Mouse (Mus musculus) heart, embryonic 16.5 days (tissue): ENCODE data around the gene Osbpl8. TPM values are rescaled to one million over a fixed set of nuclear protein-coding genes. Genes with fewer than 3 reads are reported as not detected.
"Not testable (repeated sequence)": the region's sequence is repeated elsewhere in the genome, so short reads cannot be mapped to it uniquely, and the experiment has no call there.

Experiments
- ATAC-seq: fragments of 200-750 bp; cut with Nextera tagmentation; replicated peaks from 2 replicates; pipeline ENCODE4 v1.8.0; 2017; ENCODE audit warnings: moderate number of reproducible peaks; ENCODE audit not compliant: insufficient read depth, low FRiP score; ENCODE audit errors: extremely low read depth
- H3K27ac ChIP-seq: fragments of 300-500 bp; sonication (generic); 2 replicates; pipeline ENCODE4 v1.5.1; 2014; ENCODE audit warnings: mild to moderate bottlenecking, low read length, control low read depth, moderate library complexity
- H3K27me3 ChIP-seq: fragments of 300-500 bp; sonication (generic); 2 replicates; pipeline ENCODE4 v1.6.1; 2014; ENCODE audit warnings: low read length, mixed read lengths; ENCODE audit not compliant: control insufficient read depth, insufficient read depth
- H3K36me3 ChIP-seq: fragments of 300-500 bp; sonication (generic); 2 replicates; pipeline ENCODE4 v1.6.1; 2014; ENCODE audit not compliant: control insufficient read depth, insufficient read depth
- H3K4me1 ChIP-seq: fragments of 300-500 bp; sonication (generic); 2 replicates; pipeline ENCODE4 v1.6.1; 2014; ENCODE audit warnings: low read length, mixed read lengths; ENCODE audit not compliant: control insufficient read depth, insufficient read depth
- H3K4me2 ChIP-seq: fragments of 300-500 bp; sonication (generic); 2 replicates; pipeline ENCODE4 v1.6.1; 2014; ENCODE audit warnings: low read depth, mild to moderate bottlenecking, control low read depth, low read length
- H3K4me3 ChIP-seq: fragments of 300-500 bp; sonication (generic); 2 replicates; pipeline ENCODE4 v1.5.1; 2014; ENCODE audit warnings: mild to moderate bottlenecking, control low read depth, low read length
- H3K9ac ChIP-seq: fragments of 300-500 bp; sonication (generic); 2 replicates; pipeline ENCODE4 v1.6.1; 2014; ENCODE audit warnings: low read length, control low read depth
- H3K9me3 ChIP-seq: fragments of 300-500 bp; sonication (generic); replicated peaks from 2 replicates; pipeline ENCODE4 v1.6.1; 2016; ENCODE audit warnings: low read length; ENCODE audit not compliant: control insufficient read depth
- WGBS: fragments of 180-500 bp; shearing (Covaris S2); extraction: QIAGEN DNeasy Blood & Tissue Kit; methylation state at CpG from one replicate; pipeline ENCODE4 v1.1.7; 2014; 5-methylcytosine and 5-hydroxymethylcytosine counted together
- polyA plus RNA-seq: library from polyadenylated mRNA; unstranded; fragments of >200 nt; fragmentation: Nextera tagmentation; extraction: Ambion mirVana; gene quantifications from 2 replicates; pipeline ENCODE4 v1.2.1, GENCODE M21; 2015

The Osbpl8 gene
- polyA plus RNA-seq, 1 experiment from 2014 or later: 28.8 TPM

- ATAC-seq: no peak
- no peak overlapping the region for H3K9ac ChIP-seq
- peaks cover 41% of the 10 kb centered on the region for H3K4me1 ChIP-seq
- peak overlapping the region; percentile 40; the same call in 1 of the 2 replicates for H3K27ac ChIP-seq
- H3K27me3 ChIP-seq: no peaks in the 10 kb centered on the region
- WGBS: 55% methylated on average over 4 of the region's 4 CpGs
- H3K4me2 ChIP-seq: no peak overlapping the region
- no peak overlapping the region for H3K4me3 ChIP-seq
- no peaks in the 10 kb centered on the region for H3K36me3 ChIP-seq
- H3K9me3 ChIP-seq: no peaks in the 10 kb centered on the region
Measured at GRCm38 (mm10) chr10:111189022-111189555, 24.5 kb downstream of the Osbpl8 start.

GRCm38 (mm10) chr10:111190110-111190795 is 25.7 kb downstream of the Osbpl8 start:
- 83% methylated on average over 6 of the region's 6 CpGs for WGBS
- H3K4me3 ChIP-seq: no peak overlapping the region

GRCm38 (mm10) chr10:111193536-111193935 is 29.0 kb downstream of the Osbpl8 start:
- Histone ChIP-seq H3K27ac (no peak overlapping the region), H3K9me3 (no peaks in the 10 kb centered on the region), H3K4me3 (no peak overlapping the region), H3K36me3 (peaks cover 6% of the 10 kb centered on the region; the same call in 1 of the 2 replicates), H3K27me3 (no peaks in the 10 kb centered on the region), H3K4me2 (no peak overlapping the region), H3K9ac (no peak overlapping the region), H3K4me1 (peaks cover 22% of the 10 kb centered on the region)
- WGBS: 68% methylated on average over 4 of the region's 4 CpGs
- no peak for ATAC-seq

More at GRCm38 (mm10) chr10:111190110-111190795, 25.7 kb downstream of the Osbpl8 start:
- no peak overlapping the region for H3K9ac ChIP-seq
- H3K4me1 ChIP-seq: peaks cover 31% of the 10 kb centered on the region
- no peak overlapping the region for H3K4me2 ChIP-seq
- no peaks in the 10 kb centered on the region for H3K9me3 ChIP-seq
- H3K36me3 ChIP-seq: no peaks in the 10 kb centered on the region
- H3K27ac ChIP-seq: no peak overlapping the region
- no peaks in the 10 kb centered on the region for H3K27me3 ChIP-seq
- no peak for ATAC-seq

GRCm38 (mm10) chr10:111196191-111196590 is 31.6 kb downstream of the Osbpl8 start:
- H3K4me3 ChIP-seq: no peak overlapping the region
- no peak for ATAC-seq
- H3K4me2 ChIP-seq: no peak overlapping the region
- no peak overlapping the region for H3K27ac ChIP-seq
- H3K9me3 ChIP-seq: no peaks in the 10 kb centered on the region
- H3K27me3 ChIP-seq: no peaks in the 10 kb centered on the region
- peaks cover 15% of the 10 kb centered on the region for H3K4me1 ChIP-seq
- H3K36me3 ChIP-seq: peaks cover 6% of the 10 kb centered on the region; the same call in 1 of the 2 replicates
- no peak overlapping the region for H3K9ac ChIP-seq
- WGBS: 89% methylated on average over 2 of the region's 2 CpGs

- not testable (repeated sequence) for H3K9me3 ChIP-seq, H3K27ac ChIP-seq, H3K27me3 ChIP-seq, ATAC-seq, H3K4me3 ChIP-seq, H3K4me2 ChIP-seq, H3K9ac ChIP-seq, H3K36me3 ChIP-seq, H3K4me1 ChIP-seq
- 50% methylated on average over 3 of the region's 5 CpGs for WGBS
Measured at GRCm38 (mm10) chr10:111198705-111199104, 34.2 kb downstream of the Osbpl8 start.

DNA sequence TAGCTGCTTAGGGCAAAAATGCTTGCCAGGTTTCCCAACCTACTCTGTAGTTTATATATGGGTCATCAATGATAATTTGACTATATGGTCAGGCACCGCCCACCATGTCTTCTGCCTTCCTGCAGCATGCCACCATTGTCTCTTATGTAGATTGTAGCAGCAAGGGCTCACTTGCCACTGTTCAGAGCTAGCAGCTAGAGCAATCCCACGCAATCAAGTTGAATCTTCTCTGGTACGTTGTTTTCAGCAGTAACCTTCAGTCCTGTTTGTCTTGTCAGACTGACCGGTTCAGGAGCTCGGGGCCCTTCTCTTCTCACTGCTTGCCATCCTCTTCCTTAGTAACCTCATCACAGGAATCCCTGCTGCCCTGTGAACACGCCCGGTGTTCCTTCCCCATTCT is 36.6 kb downstream of the Osbpl8 start:
- no peak for ATAC-seq
- WGBS: 81% methylated on average over 7 of the region's 7 CpGs

GRCm38 (mm10) chr10:111201666-111202065 is 37.1 kb downstream of the Osbpl8 start:
- Histone ChIP-seq H3K4me3 (no peak overlapping the region), H3K4me1 (peaks cover 7% of the 10 kb centered on the region; the same call in 1 of the 2 replicates), H3K27me3 (no peaks in the 10 kb centered on the region), H3K9me3 (no peaks in the 10 kb centered on the region), H3K4me2 (no peak overlapping the region), H3K36me3 (peaks cover 8% of the 10 kb centered on the region; the same call in 1 of the 2 replicates), H3K27ac (no peak overlapping the region), H3K9ac (no peak overlapping the region)
- ATAC-seq: no peak
- 70% methylated on average over 4 of the region's 4 CpGs for WGBS

More for the DNA sequence above, 36.6 kb downstream of the Osbpl8 start:
- H3K36me3 ChIP-seq: peaks cover 13% of the 10 kb centered on the region; the same call in 1 of the 2 replicates
- H3K27ac ChIP-seq: no peak overlapping the region
- no peaks in the 10 kb centered on the region for H3K9me3 ChIP-seq
- H3K27me3 ChIP-seq: no peaks in the 10 kb centered on the region
- no peak overlapping the region for H3K4me2 ChIP-seq
- H3K4me1 ChIP-seq: peaks cover 7% of the 10 kb centered on the region; the same call in 1 of the 2 replicates
- no peak overlapping the region for H3K9ac ChIP-seq
- H3K4me3 ChIP-seq: no peak overlapping the region

- H3K27ac ChIP-seq: no peak overlapping the region
- H3K27me3 ChIP-seq: no peaks in the 10 kb centered on the region
- H3K36me3 ChIP-seq: peaks cover 7% of the 10 kb centered on the region; the same call in 1 of the 2 replicates
- no peaks in the 10 kb centered on the region for H3K9me3 ChIP-seq
- ATAC-seq: no peak
- no peak overlapping the region for H3K4me3 ChIP-seq
- WGBS: 77% methylated on average over 5 of the region's 5 CpGs
- H3K4me1 ChIP-seq: peaks cover 7% of the 10 kb centered on the region; the same call in 1 of the 2 replicates
- no peak overlapping the region for H3K4me2 ChIP-seq
- no peak overlapping the region for H3K9ac ChIP-seq
Measured at GRCm38 (mm10) chr10:111204089-111204488, 39.5 kb downstream of the Osbpl8 start.

GRCm38 (mm10) chr10:111205421-111205820 is 40.9 kb downstream of the Osbpl8 start:
- Histone ChIP-seq H3K9ac (no peak overlapping the region), H3K9me3 (no peaks in the 10 kb centered on the region), H3K36me3 (peaks cover 7% of the 10 kb centered on the region; the same call in 1 of the 2 replicates), H3K27ac (no peak overlapping the region), H3K4me1 (0 out of 2 replicates have a peak, but pooled peaks cover 2% of the 10 kb centered on the region), H3K4me3 (no peak overlapping the region), H3K4me2 (no peak overlapping the region), H3K27me3 (no peaks in the 10 kb centered on the region)
- ATAC-seq: no peak
- WGBS: 95% methylated on average over 2 of the region's 2 CpGs
